Mouse (Mus musculus) E14TG2a.4 (cell line): ENCODE measurements around the gene Tldc2.

ENCODE experiments used
- CTCF ChIP-seq: conservative IDR thresholded peaks from 2 replicates; pipeline ENCODE4 v1.5.1; 2014; ENCODE audit warnings: low read length
- NANOG ChIP-seq: IDR thresholded peaks from 2 replicates; pipeline ENCODE4 v1.6.1; 2014; ENCODE audit warnings: borderline replicate concordance, low read length, mixed read lengths
- POU5F1 ChIP-seq: IDR thresholded peaks from 2 replicates; pipeline ENCODE4 v1.6.1; 2014; ENCODE audit warnings: low read length, borderline replicate concordance

GRCm38 (mm10) chr2:157046956-157047355, 39.9 kb upstream of the Tldc2 start:
- TF ChIP-seq CTCF: no peak
- TF ChIP-seq NANOG: no peak
- no peak for TF ChIP-seq POU5F1
